Mouse (Mus musculus): Measurements from ENCODE around the gene Ap4s1.

Gene Ap4s1

DNA sequence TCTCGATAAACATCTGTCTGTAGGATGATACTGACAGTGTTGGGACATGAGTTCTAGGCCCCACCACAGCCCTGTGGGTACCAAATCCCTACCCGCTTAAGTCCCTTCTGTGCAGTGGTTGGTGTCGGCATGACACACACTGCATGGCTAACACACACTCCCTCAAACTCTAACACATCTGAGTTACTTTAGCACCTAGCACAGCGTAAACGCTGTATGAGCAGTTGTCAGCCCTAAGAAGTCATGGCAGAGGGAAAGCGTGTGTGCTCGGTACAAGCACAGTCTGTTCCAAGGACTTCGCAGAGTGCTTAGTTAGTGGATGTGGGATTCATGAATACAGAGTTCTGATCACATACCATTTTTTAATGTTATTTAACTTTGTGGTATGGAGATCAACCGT lies 39.0 kb downstream of the Ap4s1 start:
- POLR2A ChIA-PET: interaction anchor here in 3 of 4 experiments (0.9 to 1.9 kb wide), 9 partner anchors 8 to 38 kb away, joined by 3 to 7 read pairs (median 4); partner anchors contain the start of gene Strn3 (in 2 of the 3)

DNA sequence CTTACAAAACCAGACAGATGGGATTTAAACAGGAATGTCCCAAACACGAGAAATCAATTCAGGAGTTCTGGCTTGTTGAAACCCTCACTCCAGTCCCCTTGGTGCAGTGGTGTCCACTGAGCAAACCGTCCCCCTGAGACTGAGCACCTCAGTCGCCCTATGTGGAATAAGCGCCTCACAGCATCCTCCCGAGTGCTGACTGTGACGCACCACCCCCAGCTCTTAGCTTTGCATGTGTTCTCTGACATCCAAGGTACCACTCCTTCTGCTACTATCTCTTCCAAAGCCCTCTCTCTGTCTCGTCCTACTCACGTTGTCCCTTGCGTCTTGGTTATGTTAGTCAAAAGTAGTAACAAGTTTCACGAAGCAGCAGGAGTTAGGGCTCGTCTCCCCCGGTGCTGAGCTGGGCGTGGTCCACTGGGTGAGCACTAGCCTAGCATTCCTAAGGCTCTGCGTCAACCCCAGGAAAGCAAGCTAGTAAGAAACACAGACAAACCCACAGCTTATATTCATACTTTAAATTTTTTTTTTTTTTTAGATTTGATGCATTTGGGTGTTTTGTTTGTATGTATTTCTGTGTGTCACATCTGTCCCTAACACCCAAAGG lies 43.9 kb downstream of the Ap4s1 start:
- ChIA-PET POLR2A (interaction anchor here (0.6 to 2.5 kb wide), 23 partner anchors 14 to 923 kb away, joined by 3 to 9 read pairs (median 4); partner anchors contain the start of genes Strn3 (in 3 of the 4) and Heatr5a (in 1 of the 4)), CTCF (no interaction called here)

More for the DNA sequence above, 39.0 kb downstream of the Ap4s1 start:
- CTCF ChIA-PET: interaction anchor here in 1 of 4 experiments (0.6 kb wide), 1 partner anchor 61 kb away, joined by 3 read pairs; no protein-coding TSS in a partner anchor

DNA sequence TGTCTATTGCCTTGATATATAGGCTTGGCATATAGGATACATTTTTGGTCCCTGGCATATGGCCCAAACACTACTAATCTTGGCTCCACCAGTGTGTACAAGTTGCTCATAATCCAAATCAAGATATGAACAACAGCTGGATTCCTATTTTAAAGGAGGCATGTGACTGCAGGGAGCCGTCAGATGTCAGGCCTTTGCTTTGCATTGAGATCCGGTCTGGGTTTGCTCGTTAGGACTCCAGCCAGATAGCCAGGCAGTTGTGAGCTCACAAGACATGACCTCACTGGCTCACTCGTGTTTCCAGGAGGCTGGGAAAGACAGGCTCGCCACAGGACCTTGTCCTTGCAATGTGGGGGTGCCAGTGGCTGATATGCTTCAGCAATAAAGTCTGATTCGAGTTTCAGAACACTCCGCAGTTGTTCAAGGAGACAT lies 45.0 kb downstream of the Ap4s1 start:
- CTCF ChIA-PET: interaction anchor here in 1 of 4 experiments (0.9 kb wide), 1 partner anchor 11 kb away, joined by 3 read pairs; no protein-coding TSS in a partner anchor

DNA sequence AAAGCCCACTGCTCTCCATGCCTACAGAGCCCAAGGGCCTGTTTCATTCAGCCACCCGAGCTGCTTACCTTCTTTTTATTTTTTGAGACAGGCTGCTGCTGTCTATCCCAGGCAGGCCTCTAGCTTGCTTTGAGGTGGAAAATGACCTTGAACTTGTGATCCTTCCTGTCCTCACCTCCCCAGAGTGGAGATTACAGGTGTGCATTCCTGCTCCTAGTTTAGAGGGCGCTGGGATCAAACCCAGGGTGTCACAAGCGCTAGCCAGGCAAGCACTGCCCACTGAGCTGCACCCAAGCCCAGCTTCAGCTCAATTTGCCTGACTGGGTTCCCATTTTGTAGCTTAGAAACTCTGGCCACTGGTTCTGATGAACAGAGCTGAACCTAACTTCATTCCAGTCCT lies 45.5 kb downstream of the Ap4s1 start:
- ChIA-PET POLR2A (interaction anchor here in 3 of 4 experiments (0.7 to 1.8 kb wide), 11 partner anchors 9 to 65 kb away, joined by 3 to 6 read pairs (median 3); partner anchors contain the start of genes Ap4s1 (in 1 of the 3) and Strn3 (in 1 of the 3)), CTCF (interaction anchor here in 2 of 4 experiments (0.6 to 0.9 kb wide), 2 partner anchors 11 to 147 kb away, joined by 3 to 6 read pairs; no protein-coding TSS in a partner anchor)

More for the DNA sequence above, 45.0 kb downstream of the Ap4s1 start:
- POLR2A ChIA-PET: interaction anchor here in 3 of 4 experiments (1.1 to 2.5 kb wide), 11 partner anchors 16 to 130 kb away, joined by 3 to 9 read pairs (median 5); partner anchors contain the start of genes Strn3 (in 2 of the 3) and Ap4s1 (in 1 of the 3)

DNA sequence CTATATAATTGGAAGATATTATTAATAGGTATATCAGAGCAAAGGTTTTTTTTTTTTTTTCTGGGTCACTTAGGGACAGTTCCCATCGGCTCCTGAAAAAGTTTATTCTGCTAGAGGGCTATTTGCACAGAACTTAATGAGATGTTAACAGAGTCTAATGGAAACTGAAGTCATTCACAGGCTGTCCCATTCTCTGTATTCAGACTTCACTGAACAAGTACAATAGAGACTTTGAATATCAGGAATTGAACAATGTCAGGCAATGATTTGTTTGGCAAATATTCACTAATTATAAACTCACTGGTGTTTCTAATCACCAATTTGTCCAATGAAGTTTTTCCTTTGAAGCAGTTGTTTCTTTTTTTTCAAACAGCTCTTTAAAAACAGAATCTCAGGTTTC lies 46.0 kb downstream of the Ap4s1 start:
- ChIA-PET CTCF (interaction anchor here in 2 of 4 experiments (0.6 to 0.9 kb wide), 2 partner anchors 11 to 147 kb away, joined by 3 to 6 read pairs; no protein-coding TSS in a partner anchor), POLR2A (interaction anchor here in 2 of 4 experiments (0.7 to 1.8 kb wide), 10 partner anchors 10 to 66 kb away, joined by 3 to 6 read pairs (median 3); partner anchors contain the start of genes Ap4s1 (in 1 of the 2) and Strn3 (in 1 of the 2))

DNA sequence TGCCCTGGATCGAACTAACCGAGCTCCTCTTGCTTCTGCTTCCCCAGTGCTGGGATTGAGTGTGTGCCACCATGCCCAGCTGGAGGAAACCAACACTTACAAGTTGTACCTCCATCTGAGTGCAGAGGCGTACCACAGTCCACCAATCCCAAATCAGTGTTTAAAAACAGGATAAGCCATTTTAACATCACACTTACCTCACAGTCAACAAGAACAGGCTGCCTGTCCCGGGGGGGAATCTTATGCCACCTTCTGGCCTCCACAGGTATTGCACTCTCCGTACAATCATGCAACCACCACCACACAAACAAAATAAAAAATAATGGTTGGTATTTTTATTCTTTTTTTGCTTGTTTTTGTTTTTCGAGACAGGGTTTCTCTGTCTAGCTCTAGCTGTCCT lies 50.9 kb downstream of the Ap4s1 start:
- ChIA-PET CTCF (interaction anchor here (0.6 to 1.6 kb wide), 16 partner anchors 11 to 896 kb away, joined by 3 to 7 read pairs (median 4); no protein-coding TSS in a partner anchor), POLR2A (interaction anchor here in 3 of 4 experiments (0.8 to 1.8 kb wide), 7 partner anchors 9 to 87 kb away, joined by 3 to 6 read pairs (median 3); partner anchors contain the start of gene Strn3 (in 1 of the 3))

DNA sequence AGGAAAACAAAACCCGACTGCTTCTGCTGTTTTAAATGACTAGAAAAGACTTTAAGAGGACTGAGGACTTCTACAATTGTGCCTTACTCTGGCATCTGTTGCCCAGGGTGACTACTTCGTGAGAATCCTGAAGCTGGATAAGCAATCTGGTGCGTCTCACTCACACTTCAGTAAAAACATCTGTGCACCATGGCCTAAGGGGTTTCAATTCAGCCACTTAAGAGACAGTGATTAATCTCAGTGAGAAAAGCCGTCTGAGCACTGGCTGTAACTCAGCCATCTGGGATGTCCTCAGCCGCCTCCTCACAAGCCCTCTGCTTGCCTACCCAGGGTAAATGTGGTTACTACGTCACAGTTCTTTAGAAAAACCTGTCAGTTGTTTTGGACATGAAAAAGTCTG lies 54.1 kb downstream of the Ap4s1 start:
- CTCF ChIA-PET: no interaction called here

DNA sequence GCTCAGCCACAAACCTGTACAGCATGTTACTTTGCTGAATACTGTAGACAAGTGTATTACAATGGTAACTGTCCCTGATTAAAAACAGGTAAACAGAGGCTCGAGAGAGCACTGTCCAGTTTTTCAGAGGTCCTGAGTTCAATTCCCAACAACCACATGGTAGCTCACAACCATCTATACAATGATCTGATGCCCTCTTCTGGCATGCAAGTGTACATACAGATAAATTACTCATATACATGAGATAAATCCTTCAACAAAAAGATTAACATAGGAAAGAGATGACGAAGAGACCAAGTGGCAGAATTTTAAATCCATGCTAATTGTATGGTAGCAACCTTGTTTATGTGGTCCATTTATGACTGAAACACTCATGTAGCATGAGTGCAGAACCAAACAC lies 56.5 kb downstream of the Ap4s1 start:
- ChIA-PET POLR2A (interaction anchor here in 1 of 4 experiments (1.0 to 1.7 kb wide), 2 partner anchors 9 to 15 kb away, joined by 3 to 7 read pairs; no protein-coding TSS in a partner anchor), CTCF (interaction anchor here in 1 of 4 experiments (1.0 kb wide), 1 partner anchor 11 kb away, joined by 3 read pairs; no protein-coding TSS in a partner anchor)

More for the DNA sequence above, 54.1 kb downstream of the Ap4s1 start:
- POLR2A ChIA-PET: interaction anchor here in 1 of 4 experiments (1.1 kb wide), 1 partner anchor 24 kb away, joined by 3 read pairs; no protein-coding TSS in a partner anchor

DNA sequence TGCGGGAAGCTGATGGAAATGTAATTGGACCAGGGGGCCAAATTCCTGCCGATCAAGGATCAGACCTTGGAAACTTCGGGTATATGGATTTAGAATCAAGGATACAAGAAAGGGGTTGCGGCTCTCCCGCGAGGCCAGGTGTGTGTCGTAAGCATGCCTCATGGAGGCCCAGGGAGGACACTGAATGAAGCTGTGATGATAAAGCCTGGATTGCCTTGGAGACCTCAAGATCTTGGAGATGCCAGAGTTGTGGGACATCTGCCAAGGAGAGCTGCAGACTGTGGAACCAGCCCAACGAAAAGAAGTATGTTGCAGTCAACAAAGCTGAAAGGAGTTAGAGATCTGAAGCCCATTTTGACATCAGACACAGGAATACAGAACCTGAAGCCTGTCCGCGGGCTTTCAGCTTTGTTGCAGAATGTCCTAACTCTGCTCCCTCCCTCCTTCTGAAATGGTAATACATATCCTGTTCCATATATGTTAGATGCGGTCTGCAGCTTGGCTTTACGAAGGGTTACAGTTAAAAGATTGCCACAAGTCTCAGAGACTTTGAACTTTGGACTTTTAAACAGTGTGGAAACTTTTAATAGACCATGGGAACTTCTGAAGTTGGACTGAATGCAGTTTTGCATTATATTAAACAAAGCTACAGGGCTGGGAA lies 65.2 kb downstream of the Ap4s1 start:
- POLR2A ChIA-PET: interaction anchor here in 2 of 4 experiments (0.6 to 1.7 kb wide), 4 partner anchors 9 to 15 kb away, joined by 3 to 7 read pairs (median 3); no protein-coding TSS in a partner anchor
- CTCF ChIA-PET: interaction anchor here in 1 of 4 experiments (0.7 kb wide), 1 partner anchor 54 kb away, joined by 3 read pairs; no protein-coding TSS in a partner anchor

DNA sequence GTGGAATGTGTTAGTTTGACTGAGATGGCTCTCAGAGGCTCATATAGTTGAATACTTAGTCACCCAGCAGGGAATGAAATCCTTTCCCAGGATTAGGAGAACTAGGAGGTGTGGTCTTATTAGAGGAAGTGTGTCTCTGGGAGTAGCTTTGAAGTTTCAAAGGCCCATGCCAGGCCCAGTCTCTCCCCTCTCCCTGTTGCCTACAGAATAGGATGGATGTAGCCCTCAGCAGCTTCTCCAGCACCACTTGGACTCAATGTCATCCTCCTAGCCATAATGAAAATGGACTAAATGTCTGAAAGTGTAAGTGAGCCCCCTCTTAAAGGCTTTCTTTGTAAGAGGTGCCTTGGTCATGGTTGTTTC lies 65.7 kb downstream of the Ap4s1 start:
- POLR2A ChIA-PET: interaction anchor here in 1 of 4 experiments (1.0 to 1.7 kb wide), 2 partner anchors 9 to 15 kb away, joined by 3 to 7 read pairs; no protein-coding TSS in a partner anchor

DNA sequence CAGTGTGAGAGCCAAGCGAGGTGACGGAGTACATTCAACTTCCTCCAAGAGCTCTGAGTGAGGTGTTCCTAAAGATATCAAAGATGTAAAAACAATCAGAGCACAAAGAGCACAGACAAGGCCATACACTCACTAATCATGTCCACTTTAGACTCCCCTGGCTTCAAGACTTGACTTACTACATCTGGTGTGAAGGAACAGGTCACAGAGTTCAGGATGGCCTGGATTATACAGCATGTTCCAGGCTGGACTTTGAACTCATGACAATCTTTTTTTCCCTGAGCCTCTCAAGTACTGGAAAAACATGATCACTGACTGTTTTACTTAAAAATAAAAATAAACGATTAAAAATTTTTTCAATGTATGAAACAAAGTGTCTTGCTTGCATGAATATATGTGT lies 68.5 kb downstream of the Ap4s1 start:
- ChIA-PET CTCF (no interaction called here), POLR2A (interaction anchor here in 1 of 4 experiments (1.6 kb wide), 1 partner anchor 9 kb away, joined by 3 read pairs; no protein-coding TSS in a partner anchor)

More for the DNA sequence above, 65.7 kb downstream of the Ap4s1 start:
- CTCF ChIA-PET: no interaction called here

DNA sequence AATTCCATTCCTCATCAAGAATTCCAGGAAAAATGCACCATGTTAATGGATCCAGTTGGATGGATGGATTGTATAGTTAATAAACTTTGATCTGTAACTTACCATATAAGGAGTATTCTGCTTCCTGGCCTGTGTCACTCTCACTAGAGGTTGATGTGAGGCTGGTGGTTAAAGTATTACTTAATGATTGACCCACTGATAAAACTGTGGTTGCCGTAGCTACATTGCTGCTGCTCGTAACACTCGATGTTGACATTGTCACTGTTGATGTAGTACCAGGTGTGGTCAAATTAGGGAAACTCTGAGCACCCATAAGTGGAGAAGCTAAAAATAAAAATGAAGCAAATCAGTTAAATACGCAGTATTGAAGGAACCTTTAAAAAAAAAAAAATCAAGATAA lies 76.6 kb downstream of the Ap4s1 start:
- POLR2A ChIA-PET: interaction anchor here in 1 of 4 experiments (1.0 to 1.1 kb wide), 3 partner anchors 29 to 203 kb away, joined by 3 read pairs; partner anchors contain the start of gene Heatr5a
- CTCF ChIA-PET: no interaction called here

DNA sequence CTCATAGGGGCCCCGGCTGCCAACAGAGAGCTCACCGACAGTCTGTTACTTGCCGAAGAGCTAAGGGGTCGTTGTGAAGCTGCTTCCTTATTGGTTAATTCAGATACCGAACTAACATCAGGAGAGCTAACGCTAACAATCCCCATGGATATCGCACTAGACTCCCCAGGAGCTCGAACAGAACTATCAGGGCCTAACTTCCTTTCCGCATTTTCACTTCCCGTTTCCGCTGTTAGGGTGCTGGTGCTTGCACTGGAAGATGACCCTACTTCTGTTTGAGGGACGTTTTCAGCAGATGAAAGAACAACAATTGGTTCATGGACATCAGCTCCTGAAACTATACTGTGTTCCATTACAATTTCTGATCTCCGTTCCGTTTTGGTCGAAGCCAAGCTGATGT lies 77.9 kb downstream of the Ap4s1 start:
- POLR2A ChIA-PET: interaction anchor here in 3 of 4 experiments (0.7 to 2.0 kb wide), 14 partner anchors 10 to 335 kb away, joined by 3 to 5 read pairs (median 3); partner anchors contain the start of gene Heatr5a (in 1 of the 3)
- CTCF ChIA-PET: interaction anchor here in 2 of 4 experiments (0.7 to 1.1 kb wide), 2 partner anchors 58 to 233 kb away, joined by 3 read pairs; no protein-coding TSS in a partner anchor

DNA sequence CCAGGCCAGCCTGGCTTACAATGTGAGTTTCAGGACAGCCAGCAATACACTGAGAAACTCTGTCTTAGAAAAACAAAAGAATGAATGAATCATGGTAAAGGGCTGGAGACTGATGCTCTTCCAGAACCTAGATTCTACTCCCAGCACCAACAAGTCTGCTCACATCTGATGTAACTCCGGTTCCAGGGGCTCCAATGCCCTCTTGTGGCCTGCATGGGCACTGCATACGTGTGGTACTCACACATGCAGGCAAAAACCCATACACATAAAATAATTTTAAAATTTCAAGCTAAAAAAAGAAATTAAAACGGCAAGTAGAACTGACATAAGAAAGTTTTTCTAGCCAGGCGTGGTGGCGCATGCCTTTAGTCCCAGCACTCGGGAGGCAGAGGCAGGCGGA lies 94.0 kb downstream of the Ap4s1 start:
- ChIA-PET POLR2A (interaction anchor here in 2 of 4 experiments (0.6 to 1.0 kb wide), 2 partner anchors 73 to 180 kb away, joined by 3 to 9 read pairs; no protein-coding TSS in a partner anchor), CTCF (interaction anchor here in 1 of 4 experiments (0.6 kb wide), 1 partner anchor 14 kb away, joined by 6 read pairs; no protein-coding TSS in a partner anchor)

Data from embryonic stem cell, embryonic (primary cell).